Mouse (Mus musculus) lung, postnatal 0 days (tissue): ENCODE measurements around the gene Cobll1.

Experiments used
- CTCF ChIP-seq: IDR thresholded peaks from 2 replicates; pipeline ENCODE4 v1.5.1; 2016; ENCODE audit warnings: antibody characterized with exemption, mild to moderate bottlenecking
- EP300 ChIP-seq: IDR thresholded peaks from 2 replicates; pipeline ENCODE4 v1.6.1; 2016; ENCODE audit warnings: antibody characterized with exemption, mild to moderate bottlenecking, control low read depth

- no peak for TF ChIP-seq CTCF
- TF ChIP-seq EP300: no peak
Measured at GRCm38 (mm10) chr2:65126141-65126783, 112.9 kb downstream of the Cobll1 start.
